Mouse (Mus musculus): ENCODE results near the gene Gm4131. TPM values are rescaled to one million over a fixed set of nuclear protein-coding genes. Genes with fewer than 3 reads are reported as not detected.
A peak's percentile ranks its signal among the peaks of the same experiment; 100 is the strongest.

The Gm4131 gene
- polyA plus RNA-seq, 1 experiment from 2014 or later, result 0.10 TPM

DNA sequence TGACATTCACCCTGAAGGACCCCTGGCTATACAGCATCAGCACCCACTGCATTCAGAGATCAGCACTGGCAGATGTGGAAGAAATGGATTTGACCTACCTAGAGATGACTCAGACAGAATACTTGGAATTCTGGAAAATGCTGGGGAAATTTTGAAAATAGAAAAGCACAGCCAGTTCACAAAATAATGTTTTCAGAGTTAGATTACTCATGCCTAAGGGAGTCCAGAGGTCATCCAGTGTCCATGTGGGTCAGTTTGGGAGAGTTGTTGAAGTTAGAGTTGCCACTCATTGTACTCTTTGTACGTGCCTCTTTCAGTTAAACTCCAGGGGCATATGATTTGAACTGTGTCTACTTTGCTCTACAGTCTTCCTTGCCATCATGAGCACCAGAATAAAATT lies 25.0 kb downstream of the Gm4131 start:
- Histone ChIP-seq H3K4me3 (no peak overlapping the region), H3K4me1 (peaks cover 3% of the 10 kb centered on the region; the same call in 1 of the 2 replicates), H3K27ac (replicated peaks) (no peak overlapping the region), H3K36me3 (no peaks in the 10 kb centered on the region), H3K9me3 (replicated peaks) (no peaks in the 10 kb centered on the region), H3K27me3 (ENCODE audit: low read depth, poor library complexity, severe bottlenecking) (no peaks in the 10 kb centered on the region)
- DNase-seq (ENCODE audit: low spot score), result no peak
- WGBS, result 88% methylated on average over 1 of the region's 1 CpGs

DNA sequence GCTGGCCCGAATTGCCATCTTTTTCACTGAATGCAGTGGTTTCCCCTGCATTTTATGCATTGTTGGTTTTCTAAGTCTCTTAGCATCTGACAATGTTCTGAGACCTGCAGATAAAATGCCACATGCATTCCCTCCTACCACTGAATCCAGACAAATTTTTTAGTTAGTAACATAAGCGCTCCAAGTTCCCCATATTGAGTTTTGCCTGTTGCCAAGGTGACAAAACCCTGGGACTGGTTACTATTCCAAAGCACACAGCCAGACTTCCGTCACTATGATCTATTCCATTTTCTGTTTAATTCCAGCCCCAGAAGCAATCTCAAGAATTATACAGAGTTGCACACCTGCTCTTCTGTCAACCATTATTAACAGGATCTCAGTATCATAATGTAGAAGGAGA lies 26.9 kb downstream of the Gm4131 start:
- no peak for DNase-seq (ENCODE audit: low spot score)
- H3K4me1 ChIP-seq, result 0 out of 2 replicates have a peak, but pooled peaks cover 3% of the 10 kb centered on the region
- H3K27ac ChIP-seq (replicated peaks), result no peak overlapping the region
- H3K36me3 ChIP-seq, result no peaks in the 10 kb centered on the region
- H3K4me3 ChIP-seq, result no peak overlapping the region
- H3K27me3 ChIP-seq (ENCODE audit: low read depth, poor library complexity, severe bottlenecking), result no peaks in the 10 kb centered on the region
- no peaks in the 10 kb centered on the region for H3K9me3 ChIP-seq (replicated peaks)
- 82% methylated on average over 3 of the region's 3 CpGs for WGBS

DNA sequence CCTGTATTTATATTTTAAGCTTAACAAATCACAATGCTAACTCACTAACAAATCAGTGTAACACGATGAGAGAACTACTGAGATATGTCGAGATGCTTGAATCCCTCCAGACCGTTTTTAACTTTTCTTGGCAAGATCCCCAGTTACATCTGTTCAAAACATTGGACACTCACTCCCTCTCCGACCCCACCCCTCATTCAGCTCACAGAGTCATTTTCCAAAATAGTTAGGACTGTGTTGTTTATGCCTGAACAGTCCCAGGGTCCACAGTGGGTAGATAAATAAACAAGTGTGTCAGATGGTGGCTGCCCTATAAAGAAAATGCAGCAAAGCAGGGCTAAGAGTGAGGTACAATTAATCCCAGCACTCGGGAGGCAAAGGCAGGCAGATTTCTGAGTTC lies 29.7 kb downstream of the Gm4131 start:
- H3K27me3 ChIP-seq (ENCODE audit: low read depth, poor library complexity, severe bottlenecking), result no peaks in the 10 kb centered on the region
- H3K4me3 ChIP-seq, result no peak overlapping the region
- no peaks in the 10 kb centered on the region for H3K9me3 ChIP-seq (replicated peaks)
- H3K36me3 ChIP-seq, result no peaks in the 10 kb centered on the region
- WGBS, result 84% methylated on average over 5 of the region's 5 CpGs
- 0 out of 2 replicates have a peak, but pooled peaks cover 3% of the 10 kb centered on the region for H3K4me1 ChIP-seq
- no peak overlapping the region for H3K27ac ChIP-seq (replicated peaks)
- DNase-seq (ENCODE audit: low spot score), result no peak

DNA sequence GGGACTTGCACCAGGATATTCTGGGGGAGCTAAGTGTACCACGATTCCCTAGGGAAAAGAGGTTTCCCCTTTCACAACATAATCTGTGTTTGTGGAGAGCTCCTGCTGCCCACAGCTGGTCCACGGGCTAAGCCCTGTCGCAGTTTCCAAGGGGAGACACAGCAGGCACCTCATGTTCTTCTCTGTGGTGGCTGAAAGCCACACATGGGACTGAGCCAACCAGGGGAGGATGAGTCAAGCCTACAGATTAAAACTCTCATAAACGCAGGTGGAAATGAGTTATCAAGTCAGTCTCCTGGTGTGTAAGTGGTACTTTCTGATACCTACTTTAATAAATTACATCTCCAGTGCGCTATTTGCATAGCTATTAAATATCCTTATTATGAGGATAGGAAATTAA lies 30.6 kb downstream of the Gm4131 start:
- no peaks in the 10 kb centered on the region for H3K36me3 ChIP-seq
- 60% methylated on average over 5 of the region's 5 CpGs for WGBS
- no peak for DNase-seq (ENCODE audit: low spot score)
- H3K4me1 ChIP-seq, result 0 out of 2 replicates have a peak, but pooled peaks cover 3% of the 10 kb centered on the region
- H3K27ac ChIP-seq (replicated peaks), result no peak overlapping the region
- H3K4me3 ChIP-seq, result no peak overlapping the region
- H3K9me3 ChIP-seq (replicated peaks), result no peaks in the 10 kb centered on the region
- H3K27me3 ChIP-seq (ENCODE audit: low read depth, poor library complexity, severe bottlenecking), result no peaks in the 10 kb centered on the region

DNA sequence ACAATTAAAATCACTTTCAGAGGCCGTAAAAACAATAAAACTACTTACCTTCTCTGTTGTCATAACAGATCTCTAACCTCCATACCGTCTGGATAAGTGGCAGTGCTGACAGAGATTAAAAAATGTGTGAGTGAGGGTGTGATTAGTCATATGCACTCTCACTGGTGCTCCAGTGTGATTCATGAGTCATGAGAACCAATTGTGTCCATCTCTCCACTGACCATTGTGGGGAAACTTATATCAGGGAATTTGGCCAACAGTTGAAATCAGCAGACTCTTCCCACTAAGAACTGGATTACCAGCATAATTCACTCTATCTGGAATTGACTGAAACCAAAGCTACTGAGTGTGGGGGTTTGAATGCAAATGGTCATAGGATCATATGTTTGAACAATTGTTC lies 35.8 kb downstream of the Gm4131 start:
- H3K27me3 ChIP-seq (ENCODE audit: low read depth, poor library complexity, severe bottlenecking), result no peaks in the 10 kb centered on the region
- no peak for DNase-seq (ENCODE audit: low spot score)
- H3K9me3 ChIP-seq (replicated peaks), result no peaks in the 10 kb centered on the region
- no peaks in the 10 kb centered on the region for H3K4me1 ChIP-seq
- H3K27ac ChIP-seq (replicated peaks), result no peak overlapping the region
- H3K4me3 ChIP-seq, result no peak overlapping the region
- H3K36me3 ChIP-seq, result no peaks in the 10 kb centered on the region
- 84% methylated on average over 2 of the region's 2 CpGs for WGBS

DNA sequence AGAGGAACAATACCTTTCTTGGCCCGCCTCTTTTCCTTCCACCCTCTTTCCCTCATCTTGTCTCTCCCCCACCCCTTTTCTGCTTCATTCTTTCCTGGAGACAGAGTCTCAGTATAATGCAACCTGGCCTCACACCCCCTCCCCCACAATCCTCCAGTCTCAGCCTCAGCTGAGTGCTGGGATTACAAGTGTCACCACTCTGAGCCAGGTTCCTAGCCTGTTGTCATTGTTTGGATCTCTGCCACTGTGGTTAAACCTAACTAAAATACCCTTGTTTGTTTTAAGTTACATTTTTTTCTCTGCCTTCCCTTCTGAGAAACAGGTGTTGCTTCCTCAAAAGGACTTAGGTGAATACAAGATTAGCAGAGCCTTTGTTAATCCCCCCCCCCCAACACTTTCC lies 53.9 kb downstream of the Gm4131 start:
- 52% methylated on average over 1 of the region's 1 CpGs for WGBS
- Histone ChIP-seq H3K4me1 (peaks cover 15% of the 10 kb centered on the region), H3K4me3 (no peak overlapping the region), H3K27ac (replicated peaks) (peak overlapping the region; percentile 43; the same call in 1 of the 2 replicates), H3K36me3 (no peaks in the 10 kb centered on the region), H3K27me3 (ENCODE audit: low read depth, poor library complexity, severe bottlenecking) (no peaks in the 10 kb centered on the region), H3K9me3 (replicated peaks) (no peaks in the 10 kb centered on the region)
- no peak for DNase-seq (ENCODE audit: low spot score)

DNA sequence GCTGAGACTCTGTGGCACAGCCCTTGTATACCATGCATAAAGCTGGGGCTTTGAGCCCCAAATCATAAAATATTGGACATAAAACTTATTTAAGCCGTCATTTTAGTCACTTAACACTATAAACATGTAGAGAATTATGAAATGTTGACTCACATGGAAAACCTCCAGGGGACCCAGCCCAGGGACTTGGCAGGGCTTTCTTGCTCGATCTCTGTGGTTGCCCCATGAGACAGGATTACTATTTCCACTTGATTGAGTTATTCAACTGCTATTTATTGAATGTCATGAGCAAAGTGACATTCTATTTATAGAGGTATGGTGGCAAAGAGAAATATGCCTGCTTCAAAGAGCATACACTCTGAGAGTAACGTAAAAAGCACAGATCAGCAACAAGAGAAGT lies 57.4 kb downstream of the Gm4131 start:
- DNase-seq (ENCODE audit: low spot score), result no peak
- Histone ChIP-seq H3K36me3 (no peaks in the 10 kb centered on the region), H3K27ac (replicated peaks) (no peak overlapping the region), H3K4me3 (no peak overlapping the region), H3K4me1 (peaks cover 15% of the 10 kb centered on the region), H3K27me3 (ENCODE audit: low read depth, poor library complexity, severe bottlenecking) (no peaks in the 10 kb centered on the region), H3K9me3 (replicated peaks) (no peaks in the 10 kb centered on the region)
- 75% methylated on average over 3 of the region's 3 CpGs for WGBS

DNA sequence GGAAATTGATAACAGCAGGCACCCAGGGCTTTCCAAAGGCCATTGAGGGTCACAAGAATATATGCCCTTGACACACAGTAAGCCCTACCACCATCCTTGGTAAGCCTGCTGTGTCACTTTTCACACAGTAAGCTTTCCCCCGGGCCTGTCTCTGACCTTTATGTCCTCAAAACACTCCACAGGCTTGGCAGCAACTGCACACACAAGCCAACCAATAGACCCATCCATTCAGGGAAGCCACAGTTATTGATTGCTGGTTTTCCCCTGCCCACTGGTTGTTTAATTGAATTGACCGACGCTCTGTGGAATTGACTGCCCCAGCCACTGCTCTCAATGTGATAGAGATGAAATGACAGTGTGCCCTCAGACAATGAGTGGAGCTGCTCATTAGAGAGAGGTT lies 60.5 kb downstream of the Gm4131 start:
- Histone ChIP-seq H3K36me3 (no peaks in the 10 kb centered on the region), H3K27ac (replicated peaks) (no peak overlapping the region)
- 82% methylated on average over 3 of the region's 3 CpGs for WGBS

DNA sequence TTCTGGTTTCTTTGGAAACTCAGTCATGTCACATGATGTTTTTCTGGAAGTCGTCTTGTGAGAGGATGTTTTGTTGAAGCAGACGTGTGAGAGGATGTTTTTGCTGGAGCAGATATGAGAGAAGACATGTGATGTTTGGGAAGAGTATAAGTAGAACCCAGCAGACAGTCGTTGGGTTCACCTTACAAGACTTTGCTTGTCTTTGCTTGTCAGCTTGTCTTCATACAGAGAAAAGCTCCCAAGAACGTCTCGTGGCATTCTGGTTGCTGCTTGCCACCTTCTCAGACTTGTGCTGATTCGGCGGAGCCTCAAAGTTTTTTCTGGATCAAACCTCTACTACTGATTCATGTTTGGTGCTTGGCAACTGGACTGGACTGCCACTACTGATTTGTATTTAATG lies 69.3 kb downstream of the Gm4131 start:
- Histone ChIP-seq H3K27ac (replicated peaks) (no peak overlapping the region), H3K36me3 (no peaks in the 10 kb centered on the region), H3K9me3 (replicated peaks) (no peaks in the 10 kb centered on the region), H3K27me3 (ENCODE audit: low read depth, poor library complexity, severe bottlenecking) (no peaks in the 10 kb centered on the region), H3K4me1 (no peaks in the 10 kb centered on the region), H3K4me3 (no peak overlapping the region)
- WGBS, result 86% methylated on average over 7 of the region's 7 CpGs
- DNase-seq (ENCODE audit: low spot score), result no peak

More for the DNA sequence above, 60.5 kb downstream of the Gm4131 start:
- Histone ChIP-seq H3K27me3 (ENCODE audit: low read depth, poor library complexity, severe bottlenecking) (no peaks in the 10 kb centered on the region), H3K4me3 (no peak overlapping the region), H3K4me1 (no peaks in the 10 kb centered on the region), H3K9me3 (replicated peaks) (no peaks in the 10 kb centered on the region)
- no peak for DNase-seq (ENCODE audit: low spot score)

DNA sequence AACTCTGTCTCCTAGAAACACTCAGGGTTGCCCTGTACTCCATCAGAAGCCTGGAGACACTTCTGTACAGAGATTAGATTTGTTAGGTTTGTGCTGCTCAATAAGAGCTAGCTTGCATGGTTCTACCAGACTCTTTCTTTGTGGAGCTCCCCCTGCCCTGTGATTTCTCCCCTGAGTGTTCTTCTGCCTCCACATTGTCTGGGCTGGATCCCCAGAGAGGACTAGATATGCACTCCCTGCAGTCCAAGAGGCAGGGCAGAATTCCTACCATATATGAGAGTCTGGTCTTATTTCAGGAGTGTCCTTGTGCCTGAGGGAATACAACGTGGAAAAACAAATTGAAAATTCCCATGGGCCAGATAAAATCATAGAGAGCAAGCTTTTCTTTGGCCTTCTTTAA lies 70.2 kb downstream of the Gm4131 start:
- Histone ChIP-seq H3K4me3 (no peak overlapping the region), H3K27ac (replicated peaks) (no peak overlapping the region), H3K27me3 (ENCODE audit: low read depth, poor library complexity, severe bottlenecking) (no peaks in the 10 kb centered on the region), H3K4me1 (no peaks in the 10 kb centered on the region), H3K9me3 (replicated peaks) (no peaks in the 10 kb centered on the region), H3K36me3 (no peaks in the 10 kb centered on the region)
- no peak for DNase-seq (ENCODE audit: low spot score)
- 71% methylated on average over 1 of the region's 1 CpGs for WGBS

DNA sequence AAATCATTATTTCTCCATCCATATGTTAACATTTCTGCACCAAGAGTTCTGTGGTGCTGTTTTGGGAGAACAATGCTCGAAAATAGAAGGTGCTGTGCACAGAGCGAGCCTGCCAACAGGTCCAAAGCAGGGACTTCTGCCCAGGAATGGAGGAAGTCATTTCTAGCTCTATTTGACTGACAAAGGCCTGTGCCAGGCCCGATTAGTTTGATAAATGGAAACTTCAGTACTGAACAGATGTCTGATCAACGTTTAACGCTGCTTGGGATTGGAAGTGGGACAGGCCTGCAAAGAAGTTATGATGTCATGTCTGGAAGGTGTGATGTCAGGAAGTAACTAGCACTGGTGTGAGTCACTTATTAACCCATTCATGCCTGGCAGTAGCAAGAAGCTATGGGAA lies 73.3 kb downstream of the Gm4131 start:
- Histone ChIP-seq H3K9me3 (replicated peaks) (no peaks in the 10 kb centered on the region), H3K27me3 (ENCODE audit: low read depth, poor library complexity, severe bottlenecking) (no peaks in the 10 kb centered on the region), H3K27ac (replicated peaks) (no peak overlapping the region), H3K4me3 (no peak overlapping the region), H3K4me1 (no peaks in the 10 kb centered on the region), H3K36me3 (no peaks in the 10 kb centered on the region)
- 87% methylated on average over 5 of the region's 5 CpGs for WGBS
- no peak for DNase-seq (ENCODE audit: low spot score)

DNA sequence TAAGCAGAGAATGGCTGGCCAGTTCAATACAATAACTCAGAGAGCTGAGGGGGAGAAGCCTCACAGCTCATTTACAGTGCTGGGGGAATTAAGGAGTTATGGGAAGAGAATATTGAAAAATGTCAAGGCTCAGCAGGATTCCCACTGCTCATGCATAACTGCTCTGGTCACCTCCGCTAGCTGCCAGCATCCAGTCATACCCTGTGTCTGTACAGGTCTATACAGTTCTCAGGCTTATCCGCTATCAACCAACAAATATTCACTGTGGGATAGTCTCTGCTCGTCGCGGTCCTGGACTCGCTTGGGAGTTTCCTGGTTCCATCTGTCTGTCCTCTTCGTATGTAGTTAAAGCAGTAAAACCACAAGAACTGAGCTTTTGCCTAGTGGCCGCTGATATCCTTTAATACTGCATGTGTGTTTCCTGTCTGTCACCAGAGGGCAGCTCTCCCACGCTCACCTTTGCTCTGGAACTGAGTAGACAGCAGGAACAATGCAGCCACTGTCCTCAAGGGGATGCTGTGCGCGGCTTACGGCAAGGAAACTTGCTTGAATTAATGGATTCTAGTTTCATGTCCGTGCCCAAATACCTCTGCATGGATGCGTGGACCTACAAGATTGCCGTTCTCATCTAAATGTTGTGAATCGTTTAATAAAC lies 74.4 kb downstream of the Gm4131 start:
- no peaks in the 10 kb centered on the region for H3K9me3 ChIP-seq (replicated peaks)
- WGBS, result 41% methylated on average over 16 of the region's 16 CpGs
- no peak overlapping the region for H3K4me3 ChIP-seq
- no peak overlapping the region for H3K27ac ChIP-seq (replicated peaks)
- no peaks in the 10 kb centered on the region for H3K4me1 ChIP-seq
- DNase-seq (ENCODE audit: low spot score), result peak; percentile 78
- no peaks in the 10 kb centered on the region for H3K27me3 ChIP-seq (ENCODE audit: low read depth, poor library complexity, severe bottlenecking)
- no peaks in the 10 kb centered on the region for H3K36me3 ChIP-seq

DNA sequence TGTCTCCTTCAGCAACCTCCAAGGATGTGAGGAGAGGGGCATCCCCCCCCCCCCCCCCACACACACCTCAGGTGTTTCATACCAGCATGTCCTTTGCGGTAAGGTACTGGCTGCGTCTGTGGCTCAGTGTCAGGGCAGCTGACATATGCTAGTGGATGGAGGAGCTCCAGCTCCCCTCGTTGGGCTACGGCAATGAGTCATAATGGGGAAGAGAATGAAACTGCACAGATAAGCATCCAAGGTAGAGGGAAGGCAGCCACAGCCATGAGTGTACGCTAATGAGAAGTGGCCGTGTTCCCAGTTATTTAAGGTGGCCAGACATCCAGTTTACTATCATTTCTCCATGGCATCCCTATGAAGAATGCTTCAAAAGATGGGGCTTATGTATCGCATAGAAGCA lies 78.5 kb downstream of the Gm4131 start:
- no peaks in the 10 kb centered on the region for H3K36me3 ChIP-seq
- 90% methylated on average over 7 of the region's 7 CpGs for WGBS

DNA sequence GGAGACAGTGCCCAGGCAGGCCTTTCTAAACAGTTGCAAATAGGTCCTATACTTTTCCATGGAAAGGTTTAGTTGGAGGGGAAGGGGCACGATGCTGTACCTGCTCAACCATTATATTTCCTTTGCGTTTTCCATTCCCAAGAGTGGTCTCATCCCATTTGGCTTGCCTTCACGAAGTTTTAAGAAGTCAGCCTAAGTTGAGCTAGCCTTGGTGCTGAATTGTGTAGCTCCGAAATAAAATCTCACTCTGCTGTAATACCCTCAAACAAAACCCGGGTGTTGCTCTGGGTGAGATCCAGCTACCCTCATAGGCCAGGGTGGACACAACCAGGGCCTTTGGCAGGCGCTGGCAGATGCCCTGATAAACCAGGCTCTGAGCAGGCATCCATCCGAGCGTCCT lies 85.3 kb downstream of the Gm4131 start:
- Histone ChIP-seq H3K27ac (replicated peaks) (no peak overlapping the region), H3K27me3 (ENCODE audit: low read depth, poor library complexity, severe bottlenecking) (no peaks in the 10 kb centered on the region), H3K36me3 (no peaks in the 10 kb centered on the region), H3K9me3 (replicated peaks) (no peaks in the 10 kb centered on the region), H3K4me3 (no peak overlapping the region), H3K4me1 (no peaks in the 10 kb centered on the region; the same call in 1 of the 2 replicates)
- 54% methylated on average over 8 of the region's 8 CpGs for WGBS
- DNase-seq (ENCODE audit: low spot score), result no peak

More for the DNA sequence above, 78.5 kb downstream of the Gm4131 start:
- Histone ChIP-seq H3K4me1 (no peaks in the 10 kb centered on the region), H3K9me3 (replicated peaks) (no peaks in the 10 kb centered on the region), H3K4me3 (no peak overlapping the region), H3K27me3 (ENCODE audit: low read depth, poor library complexity, severe bottlenecking) (no peaks in the 10 kb centered on the region), H3K27ac (replicated peaks) (no peak overlapping the region)
- DNase-seq (ENCODE audit: low spot score), result no peak

All from midbrain, embryonic 10.5 days (tissue).